In the genomic region with DNA sequence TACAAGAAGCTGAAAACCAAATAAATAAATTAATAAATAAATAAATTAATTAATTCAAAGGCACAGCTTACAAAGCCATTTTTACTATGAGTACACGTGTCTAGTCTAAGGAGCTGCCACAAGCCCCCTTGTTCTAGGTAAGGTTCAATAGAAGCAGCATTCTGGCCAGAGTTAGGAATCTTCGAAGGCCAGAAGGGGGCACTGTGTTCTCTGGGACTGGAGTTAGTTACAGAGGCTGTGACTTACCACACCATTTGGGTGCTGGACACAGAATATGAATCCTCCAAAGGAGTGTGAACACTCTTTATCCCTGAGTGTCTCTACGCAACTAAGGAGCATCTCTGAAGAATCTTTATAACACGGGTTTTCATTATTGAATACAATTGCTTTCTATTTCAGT, we compare ENCODE assay signal across 9 mouse cellular contexts. TPM values are rescaled to one million over a fixed set of nuclear protein-coding genes. Genes with fewer than 3 reads are reported as not detected.
DNase-seq lines count a peak whose midpoint lies in the region; ATAC-seq and TF ChIP-seq lines count a peak whose summit lies in the region.
"Had no signal": no experiment of that assay in that cellular context is flagged by ENCODE, and none has a peak within 500 bp of the region (broad histone marks: within the 10 kb centered on the region; RNA-seq: fewer than 3 reads in every experiment).

No protein-coding gene starts in this region.

- H3K79me2 ChIP-seq in MEL (ENCODE audit: control insufficient read depth, insufficient read depth, low read length, poor library complexity) = 0 out of 2 replicates have a peak, but pooled peaks cover 1% of the 10 kb centered on the region

- H3K36me3 ChIP-seq in hindbrain, embryonic 10.5 days = peaks cover 86% of the 10 kb centered on the region
- H3K36me3 ChIP-seq in hindbrain, embryonic 16.5 days (ENCODE audit: control insufficient read depth, insufficient read depth, low read length) = peaks cover 34% of the 10 kb centered on the region
- H3K36me3 ChIP-seq in MEL (ENCODE audit: control insufficient read depth in 1 of 2, insufficient read depth in 2 of 2, low read length in 2 of 2) = peaks cover 0 to 36% of the 10 kb centered on the region in 2 experiments; a peak in 3 of 4 replicates

- no peak overlapping the region for H3K4me3 ChIP-seq in hindbrain, embryonic 10.5 days
- no peak overlapping the region for H3K4me3 ChIP-seq in hindbrain, embryonic 16.5 days (ENCODE audit: low read length)
- no peak overlapping the region for H3K4me3 ChIP-seq in MEL (ENCODE audit: control insufficient read depth in 1 of 2, insufficient read depth in 1 of 2, low read depth in 2 of 2, low read length in 2 of 2)
- H3K4me3 ChIP-seq: embryonic facial prominence, embryonic 15.5 days had no signal

- ATAC-seq in hindbrain, embryonic 16.5 days = no peak

- TF ChIP-seq RAD21 in MEL (IDR thresholded peaks at IDR 0.05; ENCODE audit: low read depth, low read length) = no peak; the same call in 1 of the 2 replicates

- WGBS in hindbrain, embryonic 10.5 days = 85% methylated on average over 4 of the region's 4 CpGs
- 87% methylated on average over 4 of the region's 4 CpGs for WGBS in hindbrain, embryonic 16.5 days

- no peaks in the 10 kb centered on the region for H3K9me3 ChIP-seq in hindbrain, embryonic 10.5 days
- no peaks in the 10 kb centered on the region for H3K9me3 ChIP-seq in hindbrain, embryonic 16.5 days (ENCODE audit: control insufficient read depth, low read length)
- no peaks in the 10 kb centered on the region for H3K9me3 ChIP-seq in MEL (replicated peaks; ENCODE audit: insufficient read depth, low read length)
- H3K9me3 ChIP-seq: embryonic facial prominence, embryonic 15.5 days had no signal

- H3K27me3 ChIP-seq in hindbrain, embryonic 10.5 days (ENCODE audit: insufficient read depth, poor library complexity, severe bottlenecking) = no peaks in the 10 kb centered on the region
- H3K27me3 ChIP-seq in hindbrain, embryonic 16.5 days (replicated peaks; ENCODE audit: control insufficient read depth, insufficient read depth, low read length) = no peaks in the 10 kb centered on the region
- no peaks in the 10 kb centered on the region for H3K27me3 ChIP-seq in MEL (ENCODE audit: control insufficient read depth in 1 of 2, insufficient read depth in 2 of 2, low read length in 2 of 2)
- H3K27me3 ChIP-seq: embryonic facial prominence, embryonic 15.5 days had no signal

- H3K27ac ChIP-seq in hindbrain, embryonic 10.5 days = no peak overlapping the region
- H3K27ac ChIP-seq in hindbrain, embryonic 16.5 days (ENCODE audit: low read depth, low read length) = no peak overlapping the region
- H3K27ac ChIP-seq in MEL (ENCODE audit: control insufficient read depth, low read depth, low read length) = no peak overlapping the region
- H3K27ac ChIP-seq: embryonic facial prominence, embryonic 15.5 days had no signal

- no peak overlapping the region for H3K4me2 ChIP-seq in hindbrain, embryonic 16.5 days (ENCODE audit: low read length)
- H3K4me2 ChIP-seq: embryonic facial prominence, embryonic 15.5 days had no signal

- TF ChIP-seq POLR2A in MEL (IDR thresholded peaks at IDR 0.05; ENCODE audit: control insufficient read depth in 1 of 2, insufficient read depth in 1 of 2, low read depth in 1 of 2, low read length in 2 of 2, poor library complexity in 1 of 2) = no peak

- H3K4me1 ChIP-seq in hindbrain, embryonic 10.5 days (replicated peaks) = no peaks in the 10 kb centered on the region
- H3K4me1 ChIP-seq in hindbrain, embryonic 16.5 days (ENCODE audit: control insufficient read depth, insufficient read depth, low read depth, low read length) = no peaks in the 10 kb centered on the region; the same call in 1 of the 2 replicates
- H3K4me1 ChIP-seq in MEL (ENCODE audit: control insufficient read depth in 1 of 2, insufficient read depth in 2 of 2, low read length in 2 of 2) = no peaks in the 10 kb centered on the region
- H3K4me1 ChIP-seq: embryonic facial prominence, embryonic 15.5 days had no signal

- peak; percentile 51 to 71 (median 65) for TF ChIP-seq CTCF in MEL (IDR thresholded peaks at IDR 0.05 in 2 of 3, conservative IDR thresholded peaks at IDR 0.05 in 1 of 3; ENCODE audit: control insufficient read depth in 1 of 3, insufficient read depth in 1 of 3, low read depth in 2 of 3, low read length in 3 of 3, poor library complexity in 1 of 3, severe bottlenecking in 1 of 3)

- TF ChIP-seq EP300 in MEL (IDR thresholded peaks at IDR 0.05; ENCODE audit: low read depth in 1 of 2, low read length in 2 of 2) = no peak

- peak; percentile 20 for DNase-seq in hindbrain, embryonic 10.5 days (ENCODE audit: low spot score)
- peak; percentile 59 to 64 for DNase-seq in B cell, adult 2 months
- peak; percentile 62 for DNase-seq in MEL (ENCODE audit: low read depth, low spot score)
- DNase-seq in kidney, postnatal 10 days = peak; percentile 57
- DNase-seq in thymus, postnatal 0 days (ENCODE audit: low spot score) = peak; percentile 62
- no peak for DNase-seq in urinary bladder, adult 2 months (ENCODE audit: low spot score)
- DNase-seq in urinary bladder, postnatal 36 days (ENCODE audit: low spot score in 2 of 2) = no peak

- H3K9ac ChIP-seq in hindbrain, embryonic 16.5 days (ENCODE audit: low read depth, low read length) = no peak overlapping the region
- H3K9ac ChIP-seq in MEL (ENCODE audit: control insufficient read depth, low read depth, low read length, poor library complexity, severe bottlenecking) = no peak overlapping the region
- H3K9ac ChIP-seq: embryonic facial prominence, embryonic 15.5 days had no signal

TF ChIP-seq in MEL, 35 proteins besides CTCF, POLR2A, EP300 and RAD21:
- TF ChIP-seq JUND (IDR thresholded peaks at IDR 0.05; ENCODE audit: low read depth, low read length) = no peak
- peak; percentile 58 for TF ChIP-seq SMC3 (IDR thresholded peaks at IDR 0.05; ENCODE audit: low read depth, low read length)
TF ChIP-seq in MEL: peak in this region for 1.

RNA-seq across cellular contexts. Expression of gene Trpc4ap, which starts 23.7 kb away (rescaled TPM):
- polyA plus RNA-seq in hindbrain, embryonic 10.5 days (2016; fragmentation: Nextera tagmentation; extraction: Ambion mirVana) = 133 and 160 TPM in 2 replicates
- polyA plus RNA-seq in hindbrain, embryonic 16.5 days (2015; fragmentation: Nextera tagmentation; extraction: Ambion mirVana) = 155 and 168 TPM in 2 replicates
- 58.7 and 60.4 TPM in 2 replicates for total RNA-seq in MEL (2012; rRNA removed)
- 100 to 1,000 TPM; 161 to 187 TPM for polyA plus RNA-seq in MEL (2012; ENCODE audit: insufficient read depth in 1 of 2, insufficient read length in 2 of 2, low read depth in 1 of 2, low replicate concordance in 2 of 2, missing spikeins in 1 of 2)
- 191 and 217 TPM in 2 replicates for polyA plus RNA-seq in thymus, postnatal 0 days (2015; fragmentation: Nextera tagmentation; extraction: Ambion mirVana)
- polyA plus RNA-seq in urinary bladder, adult 2 months (2012; rRNA removed) = 86.9 and 90.7 TPM in 2 replicates

RNA-seq across cellular contexts. Expression of gene Myh7b, which starts 57.4 kb away (rescaled TPM):
- 0.49 and 0.69 TPM in 2 replicates for polyA plus RNA-seq in hindbrain, embryonic 10.5 days (2016; fragmentation: Nextera tagmentation; extraction: Ambion mirVana)
- polyA plus RNA-seq in hindbrain, embryonic 16.5 days (2015; fragmentation: Nextera tagmentation; extraction: Ambion mirVana) = 0.77 and 1.7 TPM in 2 replicates
- 2.2 and 3.2 TPM in 2 replicates for total RNA-seq in MEL (2012; rRNA removed)
- 1 to 10 TPM in 1 of 2 experiments, not detected in 1; 5.9 TPM for polyA plus RNA-seq in MEL (2012; ENCODE audit: insufficient read depth in 1 of 2, insufficient read length in 2 of 2, low read depth in 1 of 2, low replicate concordance in 2 of 2, missing spikeins in 1 of 2)
- polyA plus RNA-seq in thymus, postnatal 0 days (2015; fragmentation: Nextera tagmentation; extraction: Ambion mirVana) = 0.17 and 0.18 TPM in 2 replicates
- polyA plus RNA-seq in urinary bladder, adult 2 months (2012; rRNA removed) = 0.01 TPM in 1 of 2 replicates, not detected in the other

Comparison
In these comparisons a context has a peak if more than half of its experiments do, and no peak if none do; other contexts are left out.
1. DNase-seq: peak in hindbrain, embryonic 10.5 days (single experiment), B cell, adult 2 months (2 of 2), MEL (single experiment), kidney, postnatal 10 days (single experiment) and thymus, postnatal 0 days (single experiment); none in urinary bladder, adult 2 months (single experiment) and urinary bladder, postnatal 36 days (0 of 2).